Mouse (Mus musculus) forebrain, embryonic 11.5 days (tissue): ENCODE results near the gene Pitpnm1. TPM values are rescaled to one million over a fixed set of nuclear protein-coding genes. Genes with fewer than 3 reads are reported as not detected.

Experiments used
- ATAC-seq: fragments of 200-750 bp; cut with Nextera tagmentation; replicated peaks from 2 replicates; pipeline ENCODE4 v1.8.0; 2017; ENCODE audit warnings: moderate TSS enrichment; ENCODE audit not compliant: low FRiP score
- DNase-seq: peaks from one replicate; pipeline ENCODE4 v3.0.0-alpha.2; 2017; ENCODE audit warnings: low spot score
- H3K27ac ChIP-seq: fragments of 300-500 bp; sonication (generic); 2 replicates; pipeline ENCODE4 v1.5.1; 2014; ENCODE audit warnings: low read depth, low read length
- H3K27me3 ChIP-seq: fragments of 300-500 bp; sonication (generic); 2 replicates; pipeline ENCODE4 v1.6.1; 2014; ENCODE audit warnings: mild to moderate bottlenecking, low read length, mixed read lengths; ENCODE audit not compliant: control insufficient read depth, insufficient read depth
- H3K36me3 ChIP-seq: fragments of 300-500 bp; sonication (generic); 2 replicates; pipeline ENCODE4 v1.6.1; 2014; ENCODE audit warnings: mild to moderate bottlenecking, low read length, moderate library complexity, mixed read lengths; ENCODE audit not compliant: control insufficient read depth, insufficient read depth
- H3K4me1 ChIP-seq: fragments of 300-500 bp; sonication (generic); replicated peaks from 2 replicates; pipeline ENCODE4 v1.6.1; 2014; ENCODE audit warnings: low read length, mixed read lengths; ENCODE audit not compliant: control insufficient read depth, insufficient read depth
- H3K4me2 ChIP-seq: fragments of 300-500 bp; sonication (generic); 2 replicates; pipeline ENCODE4 v1.6.1; 2014; ENCODE audit warnings: low read depth, mild to moderate bottlenecking, low read length, moderate library complexity, mixed read lengths; ENCODE audit not compliant: severe bottlenecking
- H3K4me3 ChIP-seq: fragments of 300-500 bp; sonication (generic); 2 replicates; pipeline ENCODE4 v1.5.1; 2014; ENCODE audit warnings: low read depth, low read length
- H3K9ac ChIP-seq: fragments of 300-500 bp; sonication (generic); 2 replicates; pipeline ENCODE4 v1.6.1; 2014; ENCODE audit warnings: low read length
- H3K9me3 ChIP-seq: fragments of 300-500 bp; sonication (generic); 2 replicates; pipeline ENCODE4 v1.6.1; 2016; ENCODE audit warnings: low read length, mixed read lengths; ENCODE audit not compliant: control insufficient read depth
- WGBS: fragments of 180-500 bp; shearing (Covaris S2); extraction: QIAGEN DNeasy Blood & Tissue Kit; methylation state at CpG from one replicate; pipeline ENCODE4 v1.1.7; 2014; 5-methylcytosine and 5-hydroxymethylcytosine counted together
- polyA plus RNA-seq: library from polyadenylated mRNA; unstranded; fragments of >200 nt; fragmentation: Nextera tagmentation; extraction: Ambion mirVana; gene quantifications from 2 replicates; pipeline ENCODE4 v1.2.1, GENCODE M21; 2014

Gene Pitpnm1
- polyA plus RNA-seq: 13.9 and 18.0 TPM in 2 replicates

DNA sequence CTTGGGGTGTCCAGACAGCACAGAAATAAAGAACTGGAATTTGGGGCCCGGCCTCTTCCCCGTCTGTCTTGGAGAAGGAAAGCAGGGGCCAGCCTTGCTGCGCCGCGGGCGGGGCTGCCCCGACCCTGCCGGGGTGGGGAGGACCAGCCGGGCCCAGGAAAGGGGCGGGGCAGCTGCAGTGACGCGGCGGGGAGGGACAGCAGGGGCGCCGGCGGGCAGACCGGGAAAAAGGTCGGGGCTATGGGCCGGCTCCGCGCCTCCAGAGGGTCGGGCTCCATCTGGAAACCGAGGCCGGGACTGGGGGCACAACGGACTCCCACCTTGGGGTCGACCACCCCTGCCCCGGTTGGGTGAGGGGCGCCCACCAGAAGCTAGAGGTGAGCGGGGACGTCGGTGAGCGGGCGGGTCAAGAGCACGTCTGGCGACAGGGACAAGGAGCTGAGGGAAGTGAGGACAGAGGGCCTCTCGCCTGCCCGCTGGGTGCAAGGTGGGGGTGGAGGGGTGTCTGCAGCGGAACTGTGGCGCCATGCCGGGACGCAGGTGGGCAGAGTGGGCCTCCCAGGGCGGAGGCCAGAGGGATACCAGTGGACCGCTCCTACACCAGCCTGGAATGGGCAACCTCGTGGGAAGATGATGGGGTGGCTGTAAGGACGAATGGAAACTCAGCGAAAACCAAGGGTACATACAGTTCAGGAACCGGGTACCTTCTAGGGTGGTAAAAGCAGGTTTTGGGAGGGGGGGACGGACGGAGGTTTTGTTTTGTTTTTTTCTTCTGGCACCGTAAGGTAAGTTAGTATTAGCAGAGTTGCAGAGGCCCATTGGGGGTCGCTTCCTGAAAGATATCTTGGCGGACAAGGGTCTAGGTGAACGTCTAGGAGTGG, at the start of gene Pitpnm1:
Pitpnm1 (plus strand) TSS at position 162 of the 881 bp plus-strand sequence.
- ATAC-seq (no peak), DNase-seq (peak; percentile 80)
- peak within 1 kb of the TSS; percentile 45 for H3K4me3 ChIP-seq
- H3K4me2 ChIP-seq: peak within 1 kb of the TSS; percentile 95
- peak within 1 kb of the TSS; percentile 64 for H3K9ac ChIP-seq
- peaks cover 24% of the 10 kb centered on the region for H3K4me1 ChIP-seq
- under 1% methylated on average over 50 of the region's 53 CpGs for whole genome bisulfite sequencing
- no peaks in the 10 kb centered on the region for H3K36me3 ChIP-seq
- H3K27ac ChIP-seq: no peak within 1 kb of the TSS
- no peaks in the 10 kb centered on the region for H3K9me3 ChIP-seq
- H3K27me3 ChIP-seq: peaks cover 9% of the 10 kb centered on the region; the same call in 1 of the 2 replicates

GRCm38 (mm10) chr19:4051016-4051415, 48.8 kb upstream of the Pitpnm1 start:
- no peaks in the 10 kb centered on the region for H3K4me1 ChIP-seq
- ATAC-seq (no peak), DNase-seq (no peak)
- WGBS: 95% methylated on average over 5 of the region's 5 CpGs
- no peaks in the 10 kb centered on the region for H3K36me3 ChIP-seq
- H3K4me2 ChIP-seq: no peak overlapping the region
- H3K27ac ChIP-seq: no peak overlapping the region
- H3K9me3 ChIP-seq: no peaks in the 10 kb centered on the region
- no peak overlapping the region for H3K9ac ChIP-seq
- no peaks in the 10 kb centered on the region for H3K27me3 ChIP-seq
- no peak overlapping the region for H3K4me3 ChIP-seq

DNA sequence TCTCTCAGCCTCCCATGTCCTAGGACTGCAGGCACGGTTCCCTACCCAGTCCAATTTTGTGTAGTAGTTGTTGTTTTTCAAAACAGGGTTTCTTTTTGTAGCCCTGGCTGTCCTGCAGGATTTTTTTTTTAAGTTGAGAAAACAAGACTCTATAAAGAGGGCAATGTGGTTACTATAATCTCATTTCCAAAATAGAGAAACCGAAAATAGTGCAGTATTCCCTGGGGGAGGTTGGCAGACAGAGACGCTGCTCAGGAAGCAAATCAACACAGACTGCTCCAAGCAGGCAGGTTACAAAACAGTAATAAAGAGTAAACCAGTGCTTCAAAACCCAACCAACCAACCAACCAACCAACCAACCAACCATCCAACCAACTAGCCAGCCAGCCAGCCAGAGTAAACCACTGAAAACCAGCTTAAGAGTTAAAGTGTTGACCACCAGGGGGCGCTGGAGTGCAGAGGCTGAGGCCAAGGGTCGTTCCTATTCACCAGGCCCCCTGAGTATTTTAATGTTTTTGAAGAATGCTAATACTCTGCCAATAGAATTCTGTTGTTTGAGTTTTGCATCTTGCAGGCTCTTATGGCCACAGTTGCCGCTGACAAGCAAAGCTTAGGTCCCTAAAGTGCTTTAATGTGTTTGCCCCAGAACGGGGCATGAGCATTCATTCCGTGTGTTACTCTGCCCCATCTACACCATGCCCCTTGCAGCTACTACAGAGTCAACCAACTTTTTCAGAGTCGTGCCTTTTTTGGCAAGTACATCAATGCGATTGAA, 47.9 kb upstream of the Pitpnm1 start:
- Histone ChIP-seq H3K4me2 (no peak overlapping the region), H3K4me1 (no peaks in the 10 kb centered on the region), H3K9ac (no peak overlapping the region), H3K27me3 (no peaks in the 10 kb centered on the region), H3K4me3 (no peak overlapping the region), H3K9me3 (no peaks in the 10 kb centered on the region), H3K36me3 (no peaks in the 10 kb centered on the region), H3K27ac (no peak overlapping the region)
- DNase-seq: peak; percentile 81
- 59% methylated on average over 10 of the region's 10 CpGs for WGBS
- ATAC-seq: no peak

DNA sequence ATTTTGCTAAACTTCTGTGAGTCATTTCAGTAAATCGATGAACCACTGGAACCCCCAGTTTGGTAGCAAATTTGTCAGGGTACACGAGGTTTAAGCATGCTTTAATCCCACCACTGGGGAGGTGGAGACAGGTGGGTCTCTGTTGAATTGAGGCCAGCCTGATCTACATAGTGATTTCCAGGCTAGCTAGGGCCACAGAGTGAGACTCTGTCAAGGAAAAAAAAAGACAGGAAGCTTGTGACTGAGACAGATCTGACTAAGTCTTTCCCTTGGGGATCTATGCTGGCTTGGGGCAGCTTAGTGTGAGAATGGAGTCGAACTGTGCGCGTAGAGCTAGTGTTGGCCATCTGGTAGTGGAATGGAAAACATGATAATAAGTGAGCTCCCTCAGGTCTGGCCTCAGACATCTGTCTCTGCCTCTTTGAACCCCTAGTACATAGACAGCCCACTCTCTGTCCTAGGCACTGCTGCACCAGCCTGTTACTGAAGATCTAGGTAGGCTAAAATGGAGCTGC, 47.2 kb upstream of the Pitpnm1 start:
- Histone ChIP-seq H3K4me2 (no peak overlapping the region), H3K27ac (no peak overlapping the region), H3K27me3 (no peaks in the 10 kb centered on the region), H3K4me3 (no peak overlapping the region), H3K36me3 (no peaks in the 10 kb centered on the region), H3K4me1 (no peaks in the 10 kb centered on the region), H3K9ac (no peak overlapping the region), H3K9me3 (no peaks in the 10 kb centered on the region)
- DNase-seq: no peak
- ATAC-seq: no peak
- 83% methylated on average over 5 of the region's 5 CpGs for WGBS

GRCm38 (mm10) chr19:4054613-4055012, 45.2 kb upstream of the Pitpnm1 start:
- no peak overlapping the region for H3K27ac ChIP-seq
- no peaks in the 10 kb centered on the region for H3K4me1 ChIP-seq
- no peaks in the 10 kb centered on the region for H3K9me3 ChIP-seq
- 93% methylated on average over 5 of the region's 5 CpGs for WGBS
- ATAC-seq: no peak
- H3K4me3 ChIP-seq: no peak overlapping the region
- no peak for DNase-seq
- H3K9ac ChIP-seq: no peak overlapping the region
- H3K4me2 ChIP-seq: no peak overlapping the region
- H3K27me3 ChIP-seq: no peaks in the 10 kb centered on the region
- no peaks in the 10 kb centered on the region for H3K36me3 ChIP-seq

- WGBS: 71% methylated on average over 8 of the region's 8 CpGs
These were observed 44.4 kb upstream of the Pitpnm1 start for GRCm38 (mm10) chr19:4055216-4055946.

GRCm38 (mm10) chr19:4055947-4056693, 43.7 kb upstream of the Pitpnm1 start:
- Histone ChIP-seq H3K27me3 (no peaks in the 10 kb centered on the region), H3K27ac (no peak overlapping the region), H3K4me2 (no peak overlapping the region), H3K4me1 (no peaks in the 10 kb centered on the region), H3K9me3 (no peaks in the 10 kb centered on the region), H3K4me3 (no peak overlapping the region), H3K9ac (no peak overlapping the region), H3K36me3 (no peaks in the 10 kb centered on the region)
- WGBS: 69% methylated on average over 15 of the region's 15 CpGs
- DNase-seq (no peak), ATAC-seq (no peak)

More at GRCm38 (mm10) chr19:4055216-4055946, 44.4 kb upstream of the Pitpnm1 start:
- Histone ChIP-seq H3K27me3 (no peaks in the 10 kb centered on the region), H3K4me2 (no peak overlapping the region), H3K4me3 (no peak overlapping the region), H3K36me3 (no peaks in the 10 kb centered on the region), H3K27ac (no peak overlapping the region), H3K4me1 (no peaks in the 10 kb centered on the region), H3K9ac (no peak overlapping the region), H3K9me3 (no peaks in the 10 kb centered on the region)
- DNase-seq: no peak
- ATAC-seq: no peak
